Mouse (Mus musculus) neural tube, embryonic 11.5 days (tissue): ENCODE results near the gene Cxcl9. TPM values are rescaled to one million over a fixed set of nuclear protein-coding genes. Genes with fewer than 3 reads are reported as not detected.
"Not testable (repeated sequence)": the region's sequence is repeated elsewhere in the genome, so short reads cannot be mapped to it uniquely, and the experiment has no call there.

Experiments used
- ATAC-seq: fragments of 200-750 bp; cut with Nextera tagmentation; 2 replicates; pipeline ENCODE4 v1.8.0; 2017; ENCODE audit warnings: moderate number of reproducible peaks, mild to moderate bottlenecking, moderate TSS enrichment, moderate library complexity; ENCODE audit not compliant: insufficient read depth, low FRiP score, low TSS enrichment
- DNase-seq: peaks from one replicate; pipeline ENCODE4 v3.0.0-alpha.2; 2015; ENCODE audit warnings: low spot score
- H3K27ac ChIP-seq: fragments of 300-500 bp; sonication (generic); 2 replicates; pipeline ENCODE4 v1.5.1; 2014; ENCODE audit warnings: low read depth, mild to moderate bottlenecking, low read length
- H3K27me3 ChIP-seq: fragments of 300-500 bp; sonication (generic); 2 replicates; pipeline ENCODE4 v1.6.1; 2014; ENCODE audit warnings: mild to moderate bottlenecking, low read length, mixed read lengths; ENCODE audit not compliant: control insufficient read depth, insufficient read depth
- H3K36me3 ChIP-seq: fragments of 300-500 bp; sonication (generic); 2 replicates; pipeline ENCODE4 v1.6.1; 2014; ENCODE audit warnings: mild to moderate bottlenecking, low read length, moderate library complexity, mixed read lengths; ENCODE audit not compliant: control insufficient read depth, insufficient read depth
- H3K4me1 ChIP-seq: fragments of 300-500 bp; sonication (generic); 2 replicates; pipeline ENCODE4 v1.6.1; 2014; ENCODE audit warnings: low read length, mixed read lengths; ENCODE audit not compliant: control insufficient read depth, insufficient read depth
- H3K4me2 ChIP-seq: fragments of 300-500 bp; sonication (generic); 2 replicates; pipeline ENCODE4 v1.6.1; 2014; ENCODE audit warnings: low read depth, mild to moderate bottlenecking, moderate library complexity
- H3K4me3 ChIP-seq: fragments of 300-500 bp; sonication (generic); 2 replicates; pipeline ENCODE4 v1.5.1; 2014; ENCODE audit warnings: low read depth, low read length
- H3K9ac ChIP-seq: fragments of 300-500 bp; sonication (generic); 2 replicates; pipeline ENCODE4 v1.6.1; 2014; ENCODE audit warnings: mild to moderate bottlenecking, low read length
- H3K9me3 ChIP-seq: fragments of 300-500 bp; sonication (generic); 2 replicates; pipeline ENCODE4 v1.6.1; 2016; ENCODE audit warnings: low read length; ENCODE audit not compliant: control insufficient read depth
- WGBS: fragments of 180-500 bp; shearing (Covaris S2); extraction: QIAGEN DNeasy Blood & Tissue Kit; methylation state at CpG from one replicate; pipeline ENCODE4 v1.1.7; 2014; 5-methylcytosine and 5-hydroxymethylcytosine counted together
- polyA plus RNA-seq: library from polyadenylated mRNA; unstranded; fragments of >200 nt; fragmentation: Nextera tagmentation; extraction: Ambion mirVana; gene quantifications from 2 replicates; pipeline ENCODE4 v1.2.1, GENCODE M21; 2014

Cxcl9 gene
- polyA plus RNA-seq, 1 experiment from 2014 or later, result not detected

DNA sequence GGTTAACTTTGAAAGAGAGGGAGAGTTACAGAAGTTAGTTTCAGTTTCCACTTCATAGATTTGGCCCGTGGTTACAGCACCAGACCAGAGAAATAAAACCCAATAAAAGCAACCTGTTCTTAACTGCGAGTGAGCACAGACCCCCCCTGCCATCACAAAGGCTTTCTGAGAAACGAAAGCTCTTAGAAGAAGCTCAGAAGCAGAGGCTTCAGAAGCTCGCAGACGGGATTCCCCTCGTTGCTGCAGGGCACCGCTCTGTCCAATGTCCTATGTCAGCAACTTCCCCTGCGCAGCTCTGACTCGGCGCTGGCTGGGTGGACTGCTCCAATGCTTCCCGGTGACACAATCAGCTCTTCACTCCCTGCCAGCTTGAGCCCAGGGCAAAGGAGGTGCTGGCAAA lies 25.6 kb upstream of the Cxcl9 start:
- Histone ChIP-seq H3K9me3 (no peaks in the 10 kb centered on the region), H3K9ac (no peak overlapping the region), H3K4me1 (no peaks in the 10 kb centered on the region), H3K36me3 (no peaks in the 10 kb centered on the region), H3K27ac (no peak overlapping the region), H3K4me3 (no peak overlapping the region), H3K27me3 (no peaks in the 10 kb centered on the region), H3K4me2 (no peak overlapping the region)
- ATAC-seq (no peak), DNase-seq (no peak)
- 50% methylated on average over 11 of the region's 11 CpGs for WGBS

DNA sequence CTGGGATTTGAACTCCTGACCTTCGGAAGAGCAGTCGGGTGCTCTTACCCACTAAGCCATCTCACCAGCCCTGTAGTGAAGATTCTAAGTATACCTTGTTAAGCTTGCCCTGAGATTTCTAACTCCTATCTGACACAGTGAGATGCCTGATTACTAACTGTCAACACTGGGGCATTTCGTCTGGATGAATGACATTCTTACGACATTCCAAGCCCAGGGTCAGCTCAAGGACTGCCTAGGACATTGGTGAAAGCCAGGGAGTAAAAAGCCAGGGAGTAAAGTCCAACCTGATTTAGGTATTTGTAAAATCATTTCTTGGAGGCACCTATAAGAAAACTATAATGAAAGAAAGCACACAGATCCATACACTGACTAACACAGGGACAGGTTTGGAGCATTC lies 24.8 kb upstream of the Cxcl9 start:
- not testable (repeated sequence) for H3K36me3 ChIP-seq, H3K27ac ChIP-seq, H3K4me1 ChIP-seq, H3K4me2 ChIP-seq, H3K27me3 ChIP-seq, DNase-seq, H3K4me3 ChIP-seq, H3K9ac ChIP-seq, H3K9me3 ChIP-seq, ATAC-seq
- WGBS, result 91% methylated on average over 4 of the region's 4 CpGs

- 90% methylated on average over 7 of the region's 7 CpGs for WGBS
- no peaks in the 10 kb centered on the region for H3K4me1 ChIP-seq
- no peak overlapping the region for H3K4me3 ChIP-seq
- H3K27ac ChIP-seq, result no peak overlapping the region
- no peaks in the 10 kb centered on the region for H3K9me3 ChIP-seq
- no peak overlapping the region for H3K4me2 ChIP-seq
- H3K9ac ChIP-seq, result no peak overlapping the region
- DNase-seq (no peak), ATAC-seq (no peak)
- no peaks in the 10 kb centered on the region for H3K27me3 ChIP-seq
- H3K36me3 ChIP-seq, result no peaks in the 10 kb centered on the region
These were observed 21.9 kb upstream of the Cxcl9 start for GRCm38 (mm10) chr5:92349731-92350130.

- Histone ChIP-seq H3K9ac (no peak within 1 kb of the TSS), H3K4me3 (no peak within 1 kb of the TSS), H3K27me3 (no peaks in the 10 kb centered on the region), H3K9me3 (no peaks in the 10 kb centered on the region), H3K36me3 (no peaks in the 10 kb centered on the region), H3K4me2 (peak within 1 kb of the TSS; percentile 30), H3K4me1 (no peaks in the 10 kb centered on the region), H3K27ac (no peak within 1 kb of the TSS)
- 25% methylated on average over 14 of the region's 14 CpGs for WGBS
- DNase-seq (peak; percentile 44), ATAC-seq (peak; percentile 50; the same call in 1 of the 2 replicates)
These were observed 21.0 kb upstream of the Cxcl9 start, which contains the start of gene Cxcl10 for GRCm38 (mm10) chr5:92348794-92349413. TSS of gene Cxcl10 (minus strand) at chr5:92348889.

DNA sequence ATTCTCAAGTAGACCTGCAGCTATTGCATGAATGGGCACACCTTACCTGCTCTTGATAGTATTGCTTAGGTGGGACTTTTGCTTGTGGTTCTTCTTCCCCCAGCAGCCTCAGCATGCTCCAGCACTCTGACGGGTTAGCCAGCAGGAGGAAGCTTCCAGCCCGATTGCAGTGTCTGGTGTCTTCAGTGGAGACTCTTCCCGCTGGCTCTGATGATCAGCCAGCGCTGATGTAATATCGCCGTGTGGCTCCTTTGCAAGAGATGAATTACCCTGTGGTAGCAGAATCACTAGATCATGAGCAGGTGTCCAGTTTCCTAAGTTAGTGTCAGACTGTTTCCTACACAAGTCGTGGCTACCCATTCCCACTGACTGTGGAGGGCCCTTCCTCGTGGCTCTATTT lies 17.1 kb upstream of the Cxcl9 start:
- WGBS, result 88% methylated on average over 8 of the region's 8 CpGs
- Histone ChIP-seq H3K36me3 (no peaks in the 10 kb centered on the region), H3K4me1 (no peaks in the 10 kb centered on the region), H3K4me3 (no peak overlapping the region), H3K4me2 (no peak overlapping the region), H3K9ac (no peak overlapping the region), H3K9me3 (no peaks in the 10 kb centered on the region), H3K27ac (no peak overlapping the region), H3K27me3 (no peaks in the 10 kb centered on the region)
- DNase-seq, result no peak
- no peak for ATAC-seq

- Histone ChIP-seq H3K4me3 (no peak overlapping the region), H3K9me3 (no peaks in the 10 kb centered on the region), H3K27me3 (no peaks in the 10 kb centered on the region), H3K4me1 (no peaks in the 10 kb centered on the region), H3K4me2 (no peak overlapping the region), H3K27ac (no peak overlapping the region), H3K9ac (no peak overlapping the region), H3K36me3 (no peaks in the 10 kb centered on the region)
- WGBS, result 75% methylated on average over 4 of the region's 4 CpGs
- no peak for ATAC-seq
- no peak for DNase-seq
These were observed 12.7 kb upstream of the Cxcl9 start for GRCm38 (mm10) chr5:92340606-92341005.

- Histone ChIP-seq H3K4me2 (no peak overlapping the region), H3K27me3 (no peaks in the 10 kb centered on the region), H3K4me3 (no peak overlapping the region), H3K36me3 (no peaks in the 10 kb centered on the region), H3K4me1 (no peaks in the 10 kb centered on the region), H3K27ac (no peak overlapping the region), H3K9ac (no peak overlapping the region), H3K9me3 (no peaks in the 10 kb centered on the region)
- DNase-seq, result no peak
- 86% methylated on average over 3 of the region's 3 CpGs for WGBS
- no peak for ATAC-seq
These were observed 8.9 kb upstream of the Cxcl9 start for GRCm38 (mm10) chr5:92336743-92337142.

DNA sequence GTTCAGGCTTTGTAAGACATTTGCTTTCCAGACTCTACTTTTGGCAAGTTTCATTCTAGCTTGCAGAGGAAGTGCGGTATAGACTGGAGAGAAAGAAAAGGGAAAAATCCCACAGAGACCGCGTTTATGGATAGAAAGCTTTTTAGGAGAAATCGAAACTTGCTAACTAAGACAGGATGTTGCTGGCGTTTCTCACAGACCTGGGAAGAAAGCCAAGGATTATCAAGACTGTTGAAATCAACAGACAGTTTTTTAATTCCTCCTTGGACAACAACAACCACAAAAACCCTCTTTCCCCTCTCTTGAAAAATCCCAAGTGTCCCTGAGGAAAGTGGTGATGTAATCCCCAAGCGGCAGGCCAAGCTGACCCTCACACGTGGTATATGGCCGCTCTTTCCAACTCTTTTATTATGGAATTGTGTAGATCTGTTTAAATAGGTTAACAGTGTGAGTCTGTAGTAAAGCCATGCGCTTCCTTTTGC lies 4.5 kb upstream of the Cxcl9 start:
- DNase-seq (no peak), ATAC-seq (no peak)
- Histone ChIP-seq H3K36me3 (no peaks in the 10 kb centered on the region), H3K9ac (no peak overlapping the region), H3K4me3 (no peak overlapping the region), H3K27me3 (no peaks in the 10 kb centered on the region), H3K4me1 (no peaks in the 10 kb centered on the region), H3K4me2 (no peak overlapping the region), H3K9me3 (no peaks in the 10 kb centered on the region), H3K27ac (no peak overlapping the region)
- WGBS, result 75% methylated on average over 9 of the region's 9 CpGs

- Histone ChIP-seq H3K36me3 (no peaks in the 10 kb centered on the region), H3K4me1 (no peaks in the 10 kb centered on the region), H3K9ac (no peak within 1 kb of the TSS), H3K4me2 (no peak within 1 kb of the TSS), H3K4me3 (no peak within 1 kb of the TSS), H3K9me3 (no peaks in the 10 kb centered on the region), H3K27ac (no peak within 1 kb of the TSS), H3K27me3 (no peaks in the 10 kb centered on the region)
- DNase-seq (no peak), ATAC-seq (no peak)
- 96% methylated on average over 17 of the region's 17 CpGs for whole genome bisulfite sequencing
These were observed 3.9 kb upstream of the Cxcl9 start, which contains the start of gene Art3 for GRCm38 (mm10) chr5:92331635-92332338. TSS of gene Art3 (plus strand) at chr5:92331827.
